Mouse (Mus musculus) embryo, embryonic 10 days (tissue): ENCODE results near the gene Ttc39b.

Experiments used
- DNase-seq: peaks from one replicate; pipeline ENCODE4 v3.0.0-alpha.2; 2015; ENCODE audit warnings: low spot score

The Ttc39b gene

DNA sequence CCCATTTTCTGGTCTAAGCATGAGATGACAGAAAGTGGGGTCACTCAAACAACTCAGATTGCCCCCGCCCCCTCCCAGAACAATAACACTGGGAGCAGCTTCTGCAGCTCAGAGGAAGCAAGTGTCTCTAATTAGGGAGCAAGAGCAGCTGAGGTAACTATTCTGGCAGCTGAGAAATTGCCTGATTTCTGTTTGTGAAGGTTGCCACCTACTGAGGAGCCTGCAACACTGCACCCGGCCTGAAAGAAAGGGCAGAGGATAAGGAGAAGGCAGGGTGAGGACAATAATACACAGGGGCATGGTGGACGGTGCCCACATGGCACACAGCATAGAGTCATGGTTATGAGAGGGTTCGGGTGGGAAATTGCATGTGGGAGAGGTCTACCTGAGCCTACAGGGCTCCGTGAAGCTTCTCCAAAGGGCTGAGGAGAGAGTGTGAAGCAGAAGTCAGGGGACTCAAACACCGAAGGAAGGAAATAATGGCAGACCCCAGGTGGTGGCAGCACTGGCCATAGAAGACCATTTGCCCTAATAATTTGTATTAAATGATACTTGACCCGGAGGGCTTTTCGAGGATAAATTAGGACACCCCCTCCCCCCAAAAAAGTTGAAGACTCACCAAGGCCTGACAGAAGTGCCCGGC lies 140.6 kb downstream of the Ttc39b start:
- peak; percentile 82 for DNase-seq

DNA sequence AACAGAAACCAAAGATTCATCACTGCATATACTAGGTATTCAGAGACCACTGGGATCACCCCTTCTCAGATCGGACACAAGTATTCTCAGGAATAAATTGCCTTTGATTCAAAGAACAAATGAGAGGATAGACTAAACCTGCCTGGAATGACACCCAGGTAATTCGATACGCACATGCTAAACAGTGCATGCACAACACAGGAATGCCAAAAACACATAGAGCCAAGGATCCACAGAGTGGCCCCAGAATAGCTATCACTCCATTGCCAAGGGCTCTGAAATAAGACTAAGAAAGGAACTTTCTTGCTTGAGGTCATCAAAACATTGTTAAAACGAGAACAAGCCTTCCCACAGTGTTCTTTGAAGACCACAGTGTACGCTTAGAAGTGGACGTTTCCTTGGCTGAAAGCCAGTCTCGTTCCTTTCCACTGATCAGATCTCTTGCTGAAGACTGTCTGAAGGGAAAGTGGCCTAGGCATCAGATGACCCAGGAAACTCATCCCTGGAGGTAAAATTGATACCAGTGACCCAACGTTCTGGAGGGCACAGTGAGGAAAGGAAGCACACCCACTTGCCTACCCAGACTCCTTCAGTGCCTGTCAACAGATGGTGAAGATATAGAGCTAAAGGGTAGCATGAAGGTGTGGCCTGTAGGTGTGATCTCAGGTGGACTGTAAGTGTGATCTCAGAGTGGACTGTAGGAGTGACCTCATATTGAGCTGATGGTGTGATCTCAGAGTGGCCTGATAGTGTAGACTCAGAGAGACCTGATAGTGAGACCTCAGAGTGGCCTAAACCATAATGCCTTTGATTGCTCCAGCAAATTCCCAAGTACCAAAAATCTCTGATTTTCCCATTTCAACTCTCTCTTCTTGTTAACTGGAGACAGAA lies 141.6 kb downstream of the Ttc39b start:
- no peak for DNase-seq

DNA sequence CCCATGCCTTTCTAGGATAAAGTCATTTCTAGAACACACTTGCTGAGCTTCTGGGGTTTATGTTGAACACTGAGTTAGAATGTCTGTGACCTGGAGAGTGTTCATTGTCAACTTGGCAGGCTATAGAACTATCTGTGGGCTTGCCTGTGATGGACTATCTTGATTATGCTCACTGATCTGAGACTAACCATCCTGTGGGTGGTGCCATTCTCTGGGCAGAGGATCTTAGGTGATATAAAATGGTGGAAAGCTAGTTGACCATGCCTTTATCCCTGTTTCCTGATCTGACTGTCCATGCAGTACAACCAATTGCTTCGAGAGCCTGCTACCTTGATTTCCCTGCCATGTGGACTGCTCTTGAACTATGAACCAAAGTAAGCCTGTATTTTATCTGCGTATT lies 146.6 kb downstream of the Ttc39b start:
- no peak for DNase-seq

DNA sequence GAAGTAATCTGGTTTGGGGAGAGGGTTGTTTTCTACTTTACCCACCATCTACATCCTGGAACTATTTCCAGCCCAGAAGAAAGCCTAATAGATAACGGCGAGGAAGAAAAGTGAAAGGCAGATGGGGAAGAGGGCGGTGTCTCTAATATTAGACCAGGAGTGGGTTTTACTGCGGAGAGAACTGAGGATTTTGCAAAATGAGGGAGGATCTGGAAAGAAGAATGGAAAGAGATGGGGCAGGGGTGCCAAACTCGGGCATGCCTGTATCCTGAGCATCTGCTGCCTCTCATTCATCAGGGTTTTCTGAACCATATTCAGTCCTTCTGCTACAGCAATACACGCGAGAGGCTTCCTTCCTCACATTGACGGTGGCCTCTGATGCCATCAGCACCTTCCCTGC lies 149.1 kb downstream of the Ttc39b start:
- no peak for DNase-seq

DNA sequence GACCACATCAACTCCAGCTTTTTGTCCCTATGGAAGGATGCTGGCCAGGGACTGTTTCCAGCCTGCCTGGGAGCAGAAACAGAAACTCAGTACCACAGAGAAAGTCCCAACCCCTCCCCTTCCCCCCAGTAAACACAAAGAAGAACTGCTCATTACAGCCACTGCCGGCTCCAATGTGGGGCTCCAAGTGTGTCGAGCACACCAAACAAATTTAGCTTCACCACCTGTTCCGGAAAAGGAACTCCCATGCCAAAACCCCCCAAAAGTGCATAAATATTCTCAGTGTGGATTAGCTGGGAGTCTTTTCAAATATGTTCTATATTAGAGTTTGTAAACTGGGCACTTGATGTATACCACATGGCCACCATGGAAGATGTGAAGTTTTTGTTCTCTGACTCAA lies 151.8 kb downstream of the Ttc39b start:
- DNase-seq, result no peak

DNA sequence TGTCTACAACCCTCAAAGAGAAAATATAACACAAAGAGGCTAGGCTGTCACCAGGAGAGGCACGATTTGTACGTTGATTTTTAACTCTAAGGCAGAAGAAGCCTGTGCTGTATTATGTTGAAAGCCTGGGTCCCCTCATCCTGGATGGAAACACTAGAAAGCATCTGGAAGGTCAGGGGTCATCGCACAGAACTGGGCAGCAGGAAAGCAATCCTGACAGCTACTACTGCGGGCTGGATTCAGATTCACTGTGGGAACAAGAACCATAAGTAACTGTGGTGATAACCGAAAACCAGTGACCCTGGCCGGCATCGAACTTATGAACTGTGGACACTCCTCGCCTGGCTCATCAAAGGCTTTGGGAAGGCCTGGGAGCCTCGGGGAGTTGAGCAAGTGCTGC lies 153.3 kb downstream of the Ttc39b start:
- peak; percentile 80 for DNase-seq
